Mouse (Mus musculus): Measurements from ENCODE around the gene Dytn. TPM values are rescaled to one million over a fixed set of nuclear protein-coding genes. Genes with fewer than 3 reads are reported as not detected.

The Dytn gene
- total and polyA plus RNA-seq, 3 experiments, result not detected

- no peak for DNase-seq (ENCODE audit: extremely low read depth)
- Histone ChIP-seq H3K4me2 (ENCODE audit: insufficient read depth, low read depth, poor library complexity, severe bottlenecking) (no peak overlapping the region), H3K79me2 (replicated peaks; ENCODE audit: control insufficient read depth, extremely low read depth, insufficient read depth, poor library complexity, severe bottlenecking) (no peaks in the 10 kb centered on the region), H3K36me3 (replicated peaks in 1 of 2; ENCODE audit: control insufficient read depth in 1 of 2, insufficient read depth in 1 of 2, low read length in 1 of 2) (no peaks in the 10 kb centered on the region), H3K27ac (ENCODE audit: insufficient read depth, low read depth) (no peak overlapping the region), H3K27me3 (replicated peaks) (no peaks in the 10 kb centered on the region), H3K4me3 (replicated peaks in 1 of 3; ENCODE audit: low read depth in 2 of 3, low read length in 2 of 3, poor library complexity in 1 of 3) (no peak overlapping the region), H3K4me1 (ENCODE audit: control insufficient read depth in 1 of 2, insufficient read depth in 2 of 2) (no peaks in the 10 kb centered on the region), H3K9me3 (replicated peaks; ENCODE audit: low read length) (no peaks in the 10 kb centered on the region), H3K9ac (ENCODE audit: insufficient read depth, low read depth) (no peak overlapping the region)
- dilution Hi-C loops (cut with MboI; ENCODE audit: extremely low pct_ligation_motif_present, extremely low pct_unique_long_range_greater_than_20kb, low sequenced_read_pairs), result no loop called here
- TF ChIP-seq NRF1 (IDR thresholded peaks at IDR 0.05; ENCODE audit: low read depth, low read length) (no peak), ZNF384 (IDR thresholded peaks at IDR 0.05; ENCODE audit: low read depth, low read length) (no peak), RCOR1 (conservative IDR thresholded peaks at IDR 0.05; ENCODE audit: low read depth, low read length) (no peak), POLR2A (IDR thresholded peaks at IDR 0.05; ENCODE audit: low read depth, low read length) (no peak), EP300 (IDR thresholded peaks at IDR 0.05; ENCODE audit: low read length) (no peak), USF2 (conservative IDR thresholded peaks at IDR 0.05; ENCODE audit: low read depth, low read length) (no peak), MAX (IDR thresholded peaks at IDR 0.05; ENCODE audit: low read length) (no peak), BHLHE40 (IDR thresholded peaks at IDR 0.05; ENCODE audit: low read depth, low read length) (no peak)
- in situ Hi-C loops (cut with MboI; ENCODE audit: low pct_ligation_motif_present, low pct_unique_long_range_greater_than_20kb, low sequenced_read_pairs), result no loop called here
These were observed 19.0 kb upstream of the Dytn start for GRCm38 (mm10) chr1:63705733-63706132.

GRCm38 (mm10) chr1:63696861-63697260 lies 10.1 kb upstream of the Dytn start:
- H3K9ac ChIP-seq (ENCODE audit: insufficient read depth, low read depth), result no peak overlapping the region
- no peak overlapping the region for H3K4me2 ChIP-seq (ENCODE audit: insufficient read depth, low read depth, poor library complexity, severe bottlenecking)
- H3K27ac ChIP-seq (ENCODE audit: insufficient read depth, low read depth), result no peak overlapping the region
- no peaks in the 10 kb centered on the region for H3K79me2 ChIP-seq (replicated peaks; ENCODE audit: control insufficient read depth, extremely low read depth, insufficient read depth, poor library complexity, severe bottlenecking)
- no peak for TF ChIP-seq TCF12 (IDR thresholded peaks at IDR 0.05; ENCODE audit: low read depth, low read length)
- TF ChIP-seq MYC (IDR thresholded peaks at IDR 0.05; ENCODE audit: low read depth, low read length), result no peak
- no peak for TF ChIP-seq SMC3 (IDR thresholded peaks at IDR 0.05; ENCODE audit: low read depth, low read length)
- no peak for TF ChIP-seq CHD2 (IDR thresholded peaks at IDR 0.05; ENCODE audit: low read length)
- no peak for TF ChIP-seq ZMIZ1 (IDR thresholded peaks at IDR 0.05; ENCODE audit: low read depth, low read length)
- no peak for TF ChIP-seq E2F4 (IDR thresholded peaks at IDR 0.05; ENCODE audit: insufficient replicate concordance, low read depth, low read length)
- no peak for TF ChIP-seq IRF4 (IDR thresholded peaks at IDR 0.05; ENCODE audit: low read depth, low read length)
- TF ChIP-seq HCFC1 (IDR thresholded peaks at IDR 0.05; ENCODE audit: low read depth, low read length), result no peak
- TF ChIP-seq KAT2A (IDR thresholded peaks at IDR 0.05; ENCODE audit: insufficient replicate concordance, low read length), result no peak
- no peak for TF ChIP-seq CTCF (conservative IDR thresholded peaks at IDR 0.05 in 1 of 2, IDR thresholded peaks at IDR 0.05 in 1 of 2; ENCODE audit: low read depth in 2 of 2, low read length in 2 of 2)
- no peaks in the 10 kb centered on the region for H3K9me3 ChIP-seq (replicated peaks; ENCODE audit: low read length)
- DNase-seq (ENCODE audit: extremely low read depth), result no peak
- H3K4me1 ChIP-seq (ENCODE audit: control insufficient read depth in 1 of 2, insufficient read depth in 2 of 2), result no peaks in the 10 kb centered on the region; a peak in 1 of 4 replicates
- dilution Hi-C loops (cut with MboI; ENCODE audit: extremely low pct_ligation_motif_present, extremely low pct_unique_long_range_greater_than_20kb, low sequenced_read_pairs), result no loop called here
- H3K27me3 ChIP-seq (replicated peaks), result no peaks in the 10 kb centered on the region
- in situ Hi-C loops (cut with MboI; ENCODE audit: low pct_ligation_motif_present, low pct_unique_long_range_greater_than_20kb, low sequenced_read_pairs), result no loop called here
- H3K36me3 ChIP-seq (replicated peaks in 1 of 2; ENCODE audit: control insufficient read depth in 1 of 2, insufficient read depth in 1 of 2, low read length in 1 of 2), result no peaks in the 10 kb centered on the region
- no peak overlapping the region for H3K4me3 ChIP-seq (replicated peaks in 1 of 3; ENCODE audit: low read depth in 2 of 3, low read length in 2 of 3, poor library complexity in 1 of 3)

Data from CH12.LX (cell line).